Mouse (Mus musculus) limb, embryonic 14.5 days (tissue): Measurements from ENCODE around the gene Htt. TPM values are rescaled to one million over a fixed set of nuclear protein-coding genes. Genes with fewer than 3 reads are reported as not detected.

Source experiments
- ATAC-seq: fragments of 200-750 bp; cut with Nextera tagmentation; 2 replicates; pipeline ENCODE4 v1.8.0; 2017; ENCODE audit warnings: low read depth, moderate number of reproducible peaks, moderate TSS enrichment; ENCODE audit not compliant: low FRiP score
- DNase-seq: peaks from one replicate; pipeline ENCODE4 v3.0.0-alpha.2; 2015; ENCODE audit warnings: low spot score
- H3K27ac ChIP-seq: fragments of 300-500 bp; sonication (generic); replicated peaks from 2 replicates; pipeline ENCODE4 v1.5.1; 2014; ENCODE audit warnings: low read depth, mild to moderate bottlenecking, low read length, moderate library complexity, mixed read lengths
- H3K27me3 ChIP-seq: fragments of 300-500 bp; sonication (generic); 2 replicates; pipeline ENCODE4 v1.6.1; 2014; ENCODE audit warnings: low read length, mixed read lengths; ENCODE audit not compliant: control insufficient read depth, insufficient read depth
- H3K36me3 ChIP-seq: fragments of 300-500 bp; sonication (generic); 2 replicates; pipeline ENCODE4 v1.6.1; 2014; ENCODE audit warnings: mild to moderate bottlenecking, low read length, moderate library complexity, mixed read lengths; ENCODE audit not compliant: control insufficient read depth, insufficient read depth
- H3K4me1 ChIP-seq: fragments of 300-500 bp; sonication (generic); 2 replicates; pipeline ENCODE4 v1.6.1; 2014; ENCODE audit warnings: antibody characterized with exemption, low read length, mixed read lengths; ENCODE audit not compliant: control insufficient read depth, insufficient read depth
- H3K4me2 ChIP-seq: fragments of 300-500 bp; sonication (generic); replicated peaks from 2 replicates; pipeline ENCODE4 v1.6.1; 2014; ENCODE audit warnings: low read depth, mild to moderate bottlenecking, low read length, moderate library complexity; ENCODE audit not compliant: severe bottlenecking
- H3K4me3 ChIP-seq: fragments of 300-500 bp; sonication (generic); replicated peaks from 2 replicates; pipeline ENCODE4 v1.5.1; 2014; ENCODE audit warnings: low read length
- H3K9ac ChIP-seq: fragments of 300-500 bp; sonication (generic); 2 replicates; pipeline ENCODE4 v1.6.1; 2014; ENCODE audit warnings: mild to moderate bottlenecking, low read depth, low read length, moderate library complexity; ENCODE audit not compliant: severe bottlenecking
- H3K9me3 ChIP-seq: fragments of 300-500 bp; sonication (generic); 2 replicates; pipeline ENCODE4 v1.6.1; 2016; ENCODE audit warnings: low read length; ENCODE audit not compliant: control insufficient read depth
- POLR2A ChIP-seq: fragments of 200-500 bp; IDR thresholded peaks from 2 replicates; pipeline ENCODE4 v1.8.0; 2012; ENCODE audit warnings: inconsistent platforms, mild to moderate bottlenecking, moderate library complexity, borderline replicate concordance; ENCODE audit not compliant: insufficient read depth, insufficient read length; ENCODE audit errors: extremely low read depth
- WGBS: fragments of 180-500 bp; shearing (Covaris S2); extraction: QIAGEN DNeasy Blood & Tissue Kit; methylation state at CpG from one replicate; pipeline ENCODE4 v1.1.7; 2014; 5-methylcytosine and 5-hydroxymethylcytosine counted together
- microRNA counts: library from miRNA; unstranded; fragments of <30 nt; microRNA quantifications from one replicate; lab custom pipeline; 2016
- microRNA-seq: library from miRNA; unstranded; fragments of <30 nt; microRNA quantifications from one replicate; pipeline ENCODE4, GENCODE M21; 2016
- polyA plus RNA-seq, 2 experiments: library from polyadenylated mRNA; depleted of rRNA in 1 of 2; stranded (reverse) in 1 of 2; unstranded in 1 of 2; fragments of >200 nt; fragmentation: Nextera tagmentation in 1 of 2; extraction: Ambion mirVana in 1 of 2; gene quantifications; 2 replicates each; pipeline versions ENCODE4 v1.2.1 to v1.2.3; 2012 to 2014

Gene Htt
- polyA plus RNA-seq, 2 experiments = 16.2 to 22.9 TPM

GRCm38 (mm10) chr5:34954508-34954907, 193.0 kb downstream of the Htt start:
- Histone ChIP-seq H3K9ac (no peak overlapping the region), H3K36me3 (peaks cover 10% of the 10 kb centered on the region; the same call in 1 of the 2 replicates)
- WGBS = 65% methylated on average over 6 of the region's 6 CpGs

GRCm38 (mm10) chr5:34955630-34956029, 194.1 kb downstream of the Htt start:
- WGBS = 60% methylated on average over 5 of the region's 5 CpGs
- no peak for DNase-seq
- H3K4me1 ChIP-seq = peaks cover 18% of the 10 kb centered on the region

More at GRCm38 (mm10) chr5:34954508-34954907, 193.0 kb downstream of the Htt start:
- H3K27ac ChIP-seq = no peak overlapping the region
- ATAC-seq (no peak), DNase-seq (no peak)
- H3K4me3 ChIP-seq = no peak overlapping the region
- H3K27me3 ChIP-seq = no peaks in the 10 kb centered on the region
- no peak overlapping the region for H3K4me2 ChIP-seq
- peaks cover 21% of the 10 kb centered on the region for H3K4me1 ChIP-seq
- no peaks in the 10 kb centered on the region for H3K9me3 ChIP-seq
- TF ChIP-seq POLR2A = no peak

GRCm38 (mm10) chr5:34956151-34956550, 194.6 kb downstream of the Htt start:
- no peak overlapping the region for H3K27ac ChIP-seq
- ATAC-seq (no peak), DNase-seq (no peak)
- 80% methylated on average over 7 of the region's 7 CpGs for WGBS
- no peak overlapping the region for H3K4me2 ChIP-seq
- TF ChIP-seq POLR2A = no peak
- H3K9me3 ChIP-seq = no peaks in the 10 kb centered on the region
- no peak overlapping the region for H3K4me3 ChIP-seq
- peaks cover 6% of the 10 kb centered on the region; the same call in 1 of the 2 replicates for H3K36me3 ChIP-seq
- no peaks in the 10 kb centered on the region for H3K27me3 ChIP-seq
- H3K9ac ChIP-seq = no peak overlapping the region
- peaks cover 13% of the 10 kb centered on the region for H3K4me1 ChIP-seq

More at GRCm38 (mm10) chr5:34955630-34956029, 194.1 kb downstream of the Htt start:
- ATAC-seq = no peak
- no peak overlapping the region for H3K4me2 ChIP-seq
- no peak for TF ChIP-seq POLR2A
- no peaks in the 10 kb centered on the region for H3K9me3 ChIP-seq
- H3K4me3 ChIP-seq = no peak overlapping the region
- H3K27me3 ChIP-seq = no peaks in the 10 kb centered on the region
- peaks cover 10% of the 10 kb centered on the region; the same call in 1 of the 2 replicates for H3K36me3 ChIP-seq
- no peak overlapping the region for H3K27ac ChIP-seq
- H3K9ac ChIP-seq = no peak overlapping the region

- no peak overlapping the region for H3K27ac ChIP-seq
- H3K9ac ChIP-seq = no peak overlapping the region
- TF ChIP-seq POLR2A = no peak
- peaks cover 13% of the 10 kb centered on the region for H3K4me1 ChIP-seq
- H3K36me3 ChIP-seq = no peaks in the 10 kb centered on the region
- no peaks in the 10 kb centered on the region for H3K27me3 ChIP-seq
- no peak overlapping the region for H3K4me2 ChIP-seq
- H3K9me3 ChIP-seq = no peaks in the 10 kb centered on the region
- H3K4me3 ChIP-seq = no peak overlapping the region
- DNase-seq = no peak
- 59% methylated on average over 2 of the region's 2 CpGs for WGBS
- ATAC-seq = no peak
Measured at GRCm38 (mm10) chr5:34957015-34957414, 195.5 kb downstream of the Htt start.

- no peaks in the 10 kb centered on the region for H3K27me3 ChIP-seq
- TF ChIP-seq POLR2A = no peak
- H3K36me3 ChIP-seq = peaks cover 4% of the 10 kb centered on the region
- no peak overlapping the region for H3K9ac ChIP-seq
- H3K4me3 ChIP-seq = no peak overlapping the region
- no peaks in the 10 kb centered on the region for H3K9me3 ChIP-seq
- ATAC-seq (no peak), DNase-seq (no peak)
- WGBS = 91% methylated on average over 1 of the region's 1 CpGs
- no peak overlapping the region for H3K4me2 ChIP-seq
- H3K4me1 ChIP-seq = peaks cover 11% of the 10 kb centered on the region
- H3K27ac ChIP-seq = no peak overlapping the region
Measured at GRCm38 (mm10) chr5:34960021-34960420, 198.5 kb downstream of the Htt start.

MicroRNAs encoded within 50 kb of the gene (microRNA counts, 519-probe panel; counts per million panel counts)
- 2,101 counts per million, percentile 31 among the panel's probes with 10 or more counts for microRNA mmu-miR-467g (lab: Ali Mortazavi, UCI)

Small RNA genes within 50 kb of the gene (microRNA-seq; reads per million reads assigned to microRNA genes)
- gene Mir467g = not detected

Other genes with a start within 250 kb of the Htt start
- gene Tnip2, start 247.7 kb upstream of the Htt start, polyA plus RNA-seq (2012; rRNA removed) = 17.1 and 23.7 TPM in 2 replicates
- 15.8 and 17.1 TPM in 2 replicates for gene Tnip2, start 247.7 kb upstream of the Htt start, polyA plus RNA-seq (2014; fragmentation: Nextera tagmentation; extraction: Ambion mirVana)
- 17.9 and 23.5 TPM in 2 replicates for gene Sh3bp2, start 235.9 kb upstream of the Htt start, polyA plus RNA-seq (2012; rRNA removed)
- 12.2 and 12.6 TPM in 2 replicates for gene Sh3bp2, start 235.9 kb upstream of the Htt start, polyA plus RNA-seq (2014; fragmentation: Nextera tagmentation; extraction: Ambion mirVana)
- gene Add1, start 188.1 kb upstream of the Htt start, polyA plus RNA-seq (2012; rRNA removed) = 222 and 235 TPM in 2 replicates
- gene Add1, start 188.1 kb upstream of the Htt start, polyA plus RNA-seq (2014; fragmentation: Nextera tagmentation; extraction: Ambion mirVana) = 197 and 210 TPM in 2 replicates
- 244 and 335 TPM in 2 replicates for gene Mfsd10, start 124.5 kb upstream of the Htt start, polyA plus RNA-seq (2012; rRNA removed)
- 117 and 128 TPM in 2 replicates for gene Mfsd10, start 124.5 kb upstream of the Htt start, polyA plus RNA-seq (2014; fragmentation: Nextera tagmentation; extraction: Ambion mirVana)
- gene Nop14, start 101.6 kb upstream of the Htt start, polyA plus RNA-seq (2012; rRNA removed) = 29.2 and 30.7 TPM in 2 replicates
- 25.8 and 30.0 TPM in 2 replicates for gene Nop14, start 101.6 kb upstream of the Htt start, polyA plus RNA-seq (2014; fragmentation: Nextera tagmentation; extraction: Ambion mirVana)
- gene Grk4, start 101.4 kb upstream of the Htt start, polyA plus RNA-seq (2012; rRNA removed) = 3.3 and 5.0 TPM in 2 replicates
- gene Grk4, start 101.4 kb upstream of the Htt start, polyA plus RNA-seq (2014; fragmentation: Nextera tagmentation; extraction: Ambion mirVana) = 3.5 and 4.4 TPM in 2 replicates
- gene Msantd1, start 146.3 kb downstream of the Htt start, polyA plus RNA-seq (2012; rRNA removed) = 4.5 and 5.8 TPM in 2 replicates
- 0.39 and 0.77 TPM in 2 replicates for gene Msantd1, start 146.3 kb downstream of the Htt start, polyA plus RNA-seq (2014; fragmentation: Nextera tagmentation; extraction: Ambion mirVana)
- 40.4 and 48.1 TPM in 2 replicates for gene Rgs12, start 187.7 kb downstream of the Htt start, polyA plus RNA-seq (2012; rRNA removed)
- 32.6 and 39.0 TPM in 2 replicates for gene Rgs12, start 187.7 kb downstream of the Htt start, polyA plus RNA-seq (2014; fragmentation: Nextera tagmentation; extraction: Ambion mirVana)